13 mouse cellular contexts compared by ENCODE assay signal in the genomic region with DNA sequence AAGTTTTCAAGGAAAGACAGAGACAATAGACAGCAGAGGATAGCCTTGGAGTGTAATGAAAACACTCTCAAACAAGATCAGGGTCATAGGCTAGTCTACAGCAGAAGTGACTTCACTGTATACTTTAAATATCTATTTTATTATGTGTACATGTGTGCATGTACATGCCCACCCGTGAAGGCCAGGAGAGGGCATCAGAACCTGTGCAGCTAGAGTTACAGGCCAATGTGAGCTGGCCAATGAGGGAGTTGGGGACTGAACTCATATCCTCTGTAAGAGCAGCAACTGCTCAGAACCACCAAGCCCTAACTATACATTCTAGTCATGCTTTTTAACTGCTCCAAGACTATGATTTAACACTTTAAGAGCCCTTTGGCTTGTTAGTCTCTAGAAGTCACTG. TPM values are rescaled to one million over a fixed set of nuclear protein-coding genes. Genes with fewer than 3 reads are reported as not detected.
DNase-seq lines count a peak whose midpoint lies in the region; ATAC-seq and TF ChIP-seq lines count a peak whose summit lies in the region.
"Had no signal": no experiment of that assay in that cellular context is flagged by ENCODE, and none has a peak within 500 bp of the region (broad histone marks: within the 10 kb centered on the region; RNA-seq: fewer than 3 reads in every experiment).

No protein-coding gene starts in this region.

- no peak for DNase-seq in midbrain, postnatal 0 days (ENCODE audit: low spot score)
- peak; percentile 38 for DNase-seq in induced T-regulatory cell, adult 2 months (ENCODE audit: low read depth)
- DNase-seq in kidney, adult 9 months: no peak
- DNase-seq: adrenal gland, postnatal 10 days; cerebellum, postnatal 25 days had no signal

- TF ChIP-seq CTCF in midbrain, postnatal 0 days (IDR thresholded peaks at IDR 0.05): peak; percentile 36
- TF ChIP-seq CTCF in bone marrow, adult 2 months (IDR thresholded peaks at IDR 0.05; ENCODE audit: control insufficient read depth, insufficient read depth, low read length): peak; percentile 44; the same call in 1 of the 2 replicates

- no peaks in the 10 kb centered on the region for H3K36me3 ChIP-seq in midbrain, postnatal 0 days (ENCODE audit: insufficient read depth, low read length)
- no peaks in the 10 kb centered on the region for H3K36me3 ChIP-seq in midbrain, embryonic 13.5 days
- H3K36me3 ChIP-seq in forebrain, embryonic 13.5 days (ENCODE audit: poor library complexity, severe bottlenecking): no peaks in the 10 kb centered on the region
- H3K36me3 ChIP-seq: forebrain, embryonic 10.5 days; hindbrain, embryonic 15.5 days; lung, embryonic 15.5 days; midbrain, embryonic 10.5 days had no signal

- no peak for TF ChIP-seq POLR2A in bone marrow, adult 2 months (IDR thresholded peaks at IDR 0.05; ENCODE audit: borderline replicate concordance, control insufficient read depth, low read depth, low read length)

- ATAC-seq in midbrain, postnatal 0 days (ENCODE audit: low FRiP score): no peak
- ATAC-seq in midbrain, embryonic 13.5 days: no peak
- ATAC-seq in neutrophil, adult 5-6 weeks (ENCODE audit: extremely low read depth, insufficient number of reproducible peaks, low FRiP score, poor library complexity, severe bottlenecking): peak; percentile 22; the same call in 1 of the 2 replicates
- ATAC-seq in forebrain, embryonic 13.5 days: no peak

- H3K4me1 ChIP-seq in midbrain, postnatal 0 days (ENCODE audit: insufficient read depth, low read length): peaks cover 11% of the 10 kb centered on the region
- peaks cover 15% of the 10 kb centered on the region for H3K4me1 ChIP-seq in midbrain, embryonic 13.5 days (replicated peaks)
- H3K4me1 ChIP-seq in bone marrow, adult 2 months (ENCODE audit: control insufficient read depth, insufficient read depth, low read length): peaks cover 5% of the 10 kb centered on the region
- H3K4me1 ChIP-seq in forebrain, embryonic 13.5 days: peaks cover 14% of the 10 kb centered on the region

- no peak overlapping the region for H3K4me3 ChIP-seq in midbrain, postnatal 0 days (ENCODE audit: low read depth, low read length)
- no peak overlapping the region for H3K4me3 ChIP-seq in midbrain, embryonic 13.5 days (replicated peaks)
- H3K4me3 ChIP-seq in bone marrow, adult 2 months (replicated peaks; ENCODE audit: control insufficient read depth, low read depth, low read length): no peak overlapping the region
- no peak overlapping the region for H3K4me3 ChIP-seq in forebrain, embryonic 13.5 days
- H3K4me3 ChIP-seq: forebrain, embryonic 10.5 days; hindbrain, embryonic 15.5 days; lung, embryonic 15.5 days; midbrain, embryonic 10.5 days had no signal

- no peak overlapping the region for H3K27ac ChIP-seq in midbrain, postnatal 0 days (ENCODE audit: low read depth, low read length)
- no peak overlapping the region for H3K27ac ChIP-seq in midbrain, embryonic 13.5 days
- no peak overlapping the region for H3K27ac ChIP-seq in bone marrow, adult 2 months (ENCODE audit: control insufficient read depth, insufficient read depth, low read depth, low read length, poor library complexity)
- no peak overlapping the region for H3K27ac ChIP-seq in forebrain, embryonic 13.5 days
- H3K27ac ChIP-seq: forebrain, embryonic 10.5 days; hindbrain, embryonic 15.5 days; lung, embryonic 15.5 days; midbrain, embryonic 10.5 days had no signal

- H3K9me3 ChIP-seq in midbrain, postnatal 0 days (ENCODE audit: low read length): no peaks in the 10 kb centered on the region
- no peaks in the 10 kb centered on the region for H3K9me3 ChIP-seq in midbrain, embryonic 13.5 days
- no peaks in the 10 kb centered on the region for H3K9me3 ChIP-seq in forebrain, embryonic 13.5 days (replicated peaks)
- H3K9me3 ChIP-seq: forebrain, embryonic 10.5 days; hindbrain, embryonic 15.5 days; lung, embryonic 15.5 days; midbrain, embryonic 10.5 days had no signal

- no peaks in the 10 kb centered on the region for H3K27me3 ChIP-seq in midbrain, postnatal 0 days (ENCODE audit: insufficient read depth, low read length)
- H3K27me3 ChIP-seq in midbrain, embryonic 13.5 days: no peaks in the 10 kb centered on the region
- no peaks in the 10 kb centered on the region for H3K27me3 ChIP-seq in forebrain, embryonic 13.5 days
- H3K27me3 ChIP-seq: hindbrain, embryonic 15.5 days; lung, embryonic 15.5 days had no signal

- 79% methylated on average over 1 of the region's 1 CpGs for WGBS in midbrain, postnatal 0 days
- 69% methylated on average over 1 of the region's 1 CpGs for WGBS in midbrain, embryonic 13.5 days
- WGBS in bone marrow, adult 2 months: 2% methylated on average over 1 of the region's 1 CpGs
- WGBS in forebrain, embryonic 13.5 days: 81% methylated on average over 1 of the region's 1 CpGs

- no peak overlapping the region for H3K4me2 ChIP-seq in midbrain, postnatal 0 days (ENCODE audit: low read depth, low read length, poor library complexity, severe bottlenecking)
- no peak overlapping the region for H3K4me2 ChIP-seq in midbrain, embryonic 13.5 days (replicated peaks)
- no peak overlapping the region for H3K4me2 ChIP-seq in forebrain, embryonic 13.5 days
- H3K4me2 ChIP-seq: hindbrain, embryonic 15.5 days; lung, embryonic 15.5 days had no signal

- H3K9ac ChIP-seq in midbrain, postnatal 0 days (replicated peaks; ENCODE audit: low read length, poor library complexity, severe bottlenecking): no peak overlapping the region
- no peak overlapping the region for H3K9ac ChIP-seq in midbrain, embryonic 13.5 days (replicated peaks)
- H3K9ac ChIP-seq in forebrain, embryonic 13.5 days: no peak overlapping the region
- H3K9ac ChIP-seq: hindbrain, embryonic 15.5 days; lung, embryonic 15.5 days had no signal

RNA-seq across cellular contexts. Expression of a gene that starts 51.0 kb away (rescaled TPM):
- total RNA-seq in midbrain, postnatal 0 days (2014; rRNA removed): 116 and 129 TPM in 2 replicates
- 17.0 and 21.8 TPM in 2 replicates for polyA plus RNA-seq in midbrain, postnatal 0 days (2015; fragmentation: Nextera tagmentation; extraction: Ambion mirVana)
- 30.3 and 38.7 TPM in 2 replicates for polyA plus RNA-seq in midbrain, embryonic 13.5 days (2015; fragmentation: Nextera tagmentation; extraction: Ambion mirVana)
- polyA plus RNA-seq in bone marrow, adult 2 months (2011; ENCODE audit: insufficient read depth, insufficient read length, low replicate concordance, missing spikeins): 136 TPM in 2 replicates
- total RNA-seq in neutrophil, adult 5-6 weeks (2017): 320 and 377 TPM in 2 replicates
- polyA plus RNA-seq in forebrain, embryonic 13.5 days (2015; fragmentation: Nextera tagmentation; extraction: Ambion mirVana): 29.6 and 42.3 TPM in 2 replicates
